Mouse (Mus musculus): ENCODE results near the gene Gltp.

GRCm38 (mm10) chr5:114737090-114737887, 46.5 kb upstream of the Gltp start:
- TF ChIP-seq CTCF (IDR thresholded peaks at IDR 0.05; ENCODE audit: insufficient read depth, low read depth, low read length) (no peak), POLR2A (IDR thresholded peaks at IDR 0.05; ENCODE audit: insufficient read depth, low read depth, low read length) (no peak)

Measured in olfactory bulb, adult 2 months (tissue).